18 mouse cellular contexts compared by ENCODE assay signal in the genomic region with DNA sequence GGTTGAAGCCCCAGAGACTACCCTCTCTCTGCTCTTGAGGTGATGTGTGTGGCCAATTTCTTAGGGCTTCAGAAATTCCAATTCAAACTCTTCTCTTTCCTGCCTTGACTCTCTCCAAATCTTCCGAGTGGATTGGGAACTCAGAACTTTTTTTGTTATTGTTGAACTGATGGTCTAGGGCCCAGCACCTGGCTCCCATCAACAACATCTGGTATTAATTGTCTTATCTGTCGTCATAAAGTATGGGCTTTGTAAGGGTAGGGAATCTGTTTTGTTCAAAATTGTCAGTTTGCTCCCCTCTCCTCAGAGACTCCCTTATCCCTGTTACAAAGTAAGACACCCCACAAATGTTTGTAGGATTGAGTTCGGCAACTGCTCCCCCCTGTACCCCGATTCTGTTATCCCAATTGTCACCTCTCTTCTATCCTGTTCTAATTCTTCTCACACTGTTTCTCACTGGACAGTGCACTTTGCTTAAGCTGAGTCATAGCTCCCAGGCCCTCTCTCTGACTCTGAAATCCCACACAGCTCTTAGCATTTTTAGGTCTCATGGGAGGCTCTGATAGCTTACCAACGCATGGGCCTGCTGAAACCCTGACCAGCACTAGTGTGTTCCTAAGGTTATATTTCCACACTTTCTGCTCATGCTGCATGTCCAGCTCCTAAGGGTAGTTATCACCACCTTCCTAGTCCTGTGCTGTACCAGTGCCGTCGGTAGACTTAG.
DNase-seq lines count a peak whose midpoint lies in the region; ATAC-seq and TF ChIP-seq lines count a peak whose summit lies in the region.
"Had no signal": no experiment of that assay in that cellular context is flagged by ENCODE, and none has a peak within 500 bp of the region (broad histone marks: within the 10 kb centered on the region; RNA-seq: fewer than 3 reads in every experiment).

No protein-coding gene starts in this region.

- no peaks in the 10 kb centered on the region for H3K36me3 ChIP-seq in embryonic facial prominence, embryonic 10.5 days (replicated peaks)
- H3K36me3 ChIP-seq in limb, embryonic 13.5 days, result no peaks in the 10 kb centered on the region
- H3K36me3 ChIP-seq in intestine, postnatal 0 days (ENCODE audit: control insufficient read depth, insufficient read depth), result no peaks in the 10 kb centered on the region
- H3K36me3 ChIP-seq: hindbrain, embryonic 15.5 days; liver, embryonic 12.5 days; midbrain, embryonic 13.5 days had no signal

- H3K27ac ChIP-seq in embryonic facial prominence, embryonic 10.5 days (replicated peaks), result peak overlapping the region; percentile 71
- peak overlapping the region; percentile 29; the same call in 1 of the 2 replicates for H3K27ac ChIP-seq in limb, embryonic 13.5 days
- H3K27ac ChIP-seq in intestine, postnatal 0 days (ENCODE audit: low read depth, low read length), result no peak overlapping the region
- H3K27ac ChIP-seq: hindbrain, embryonic 15.5 days; kidney, postnatal 0 days; liver, embryonic 12.5 days; macrophage; midbrain, embryonic 13.5 days had no signal

- 55% methylated on average over 7 of the region's 7 CpGs for WGBS in embryonic facial prominence, embryonic 10.5 days
- WGBS in limb, embryonic 13.5 days, result 47% methylated on average over 7 of the region's 7 CpGs
- 75% methylated on average over 7 of the region's 7 CpGs for WGBS in intestine, postnatal 0 days

- H3K9ac ChIP-seq in limb, embryonic 13.5 days, result no peak overlapping the region
- no peak overlapping the region for H3K9ac ChIP-seq in intestine, postnatal 0 days (ENCODE audit: low read depth, low read length)
- H3K9ac ChIP-seq: hindbrain, embryonic 15.5 days; liver, embryonic 12.5 days; lung, embryonic 14.5 days; midbrain, embryonic 13.5 days had no signal

- H3K9me3 ChIP-seq in embryonic facial prominence, embryonic 10.5 days, result no peaks in the 10 kb centered on the region
- H3K9me3 ChIP-seq in limb, embryonic 13.5 days, result 0 out of 2 replicates have a peak, but pooled peaks cover 2% of the 10 kb centered on the region
- no peaks in the 10 kb centered on the region for H3K9me3 ChIP-seq in intestine, postnatal 0 days (ENCODE audit: control insufficient read depth)
- H3K9me3 ChIP-seq: hindbrain, embryonic 15.5 days; liver, embryonic 12.5 days; midbrain, embryonic 13.5 days had no signal

- ATAC-seq in limb, embryonic 13.5 days (ENCODE audit: low FRiP score, low read depth), result no peak
- ATAC-seq in intestine, postnatal 0 days, result no peak
- ATAC-seq: intestine, embryonic 16.5 days; liver, embryonic 12.5 days; midbrain, embryonic 13.5 days had no signal

- TF ChIP-seq CTCF in intestine, postnatal 0 days (IDR thresholded peaks at IDR 0.05; ENCODE audit: low read depth), result no peak

- H3K27me3 ChIP-seq in embryonic facial prominence, embryonic 10.5 days (replicated peaks; ENCODE audit: low read depth, poor library complexity, severe bottlenecking), result no peaks in the 10 kb centered on the region
- H3K27me3 ChIP-seq in limb, embryonic 13.5 days, result no peaks in the 10 kb centered on the region
- H3K27me3 ChIP-seq in intestine, postnatal 0 days (replicated peaks; ENCODE audit: control insufficient read depth, insufficient read depth, low read length), result no peaks in the 10 kb centered on the region
- H3K27me3 ChIP-seq: hindbrain, embryonic 15.5 days; liver, embryonic 12.5 days; midbrain, embryonic 13.5 days had no signal

- H3K4me3 ChIP-seq in embryonic facial prominence, embryonic 10.5 days, result no peak overlapping the region
- no peak overlapping the region for H3K4me3 ChIP-seq in limb, embryonic 13.5 days
- H3K4me3 ChIP-seq in intestine, postnatal 0 days (ENCODE audit: low read depth, low read length), result no peak overlapping the region
- H3K4me3 ChIP-seq: hindbrain, embryonic 15.5 days; liver, embryonic 12.5 days; midbrain, embryonic 13.5 days; myocyte had no signal

- H3K4me2 ChIP-seq in limb, embryonic 13.5 days (replicated peaks), result no peak overlapping the region
- H3K4me2 ChIP-seq in intestine, postnatal 0 days (replicated peaks; ENCODE audit: low read depth), result no peak overlapping the region
- H3K4me2 ChIP-seq: hindbrain, embryonic 15.5 days; liver, embryonic 12.5 days; lung, embryonic 14.5 days; midbrain, embryonic 13.5 days had no signal

- peaks cover 49% of the 10 kb centered on the region for H3K4me1 ChIP-seq in embryonic facial prominence, embryonic 10.5 days
- peaks cover 38% of the 10 kb centered on the region for H3K4me1 ChIP-seq in limb, embryonic 13.5 days
- H3K4me1 ChIP-seq in intestine, postnatal 0 days (replicated peaks; ENCODE audit: control insufficient read depth, insufficient read depth, low read length), result no peaks in the 10 kb centered on the region
- H3K4me1 ChIP-seq: liver, embryonic 12.5 days had no signal

- DNase-seq in heart, adult 11 months, result peak; percentile 95
- no peak for DNase-seq in heart, adult 8-10 months (ENCODE audit: low spot score)
- DNase-seq in NIH3T3 (ENCODE audit: low read depth), result peak; percentile 69
- peak; percentile 25 for DNase-seq in embryonic facial prominence, embryonic 10.5 days (ENCODE audit: low spot score)
- DNase-seq in layer of hippocampus, adult 9-10 months (ENCODE audit: low spot score), result no peak
- DNase-seq in left cerebral cortex, adult 8-10 months (ENCODE audit: low spot score in 2 of 2), result no peak
- DNase-seq: cerebellum, adult 9-11 months; layer of hippocampus, adult 9-11 months; lung, embryonic 14.5 days had no signal

Comparison
In these comparisons a context has a peak if more than half of its experiments do, and no peak if none do; other contexts are left out.
1. DNase-seq: peak in heart, adult 11 months (single experiment), NIH3T3 (single experiment) and embryonic facial prominence, embryonic 10.5 days (single experiment); none in heart, adult 8-10 months (single experiment), layer of hippocampus, adult 9-10 months (single experiment) and left cerebral cortex, adult 8-10 months (0 of 2).